Mouse (Mus musculus) heart, adult 18-20 months (tissue): ENCODE results near the gene Cir1. TPM values are rescaled to one million over a fixed set of nuclear protein-coding genes. Genes with fewer than 3 reads are reported as not detected.

Source experiments
- DNase-seq, 2 experiments: peaks; one replicate each; pipeline ENCODE4 v3.0.0; 2021 to 2022; ENCODE audit warnings: mixed read lengths in 1 of 2
- total RNA-seq, 2 experiments: library from RNA; stranded (reverse); gene quantifications; 2 replicates each; pipeline ENCODE4 v1.2.3; 2021

Gene Cir1
- total RNA-seq, 2 experiments from 2014 or later, result 11.1 to 13.9 TPM

GRCm38 (mm10) chr2:73301979-73302378 is 10.5 kb downstream of the Cir1 start:
- DNase-seq, result no peak

GRCm38 (mm10) chr2:73298841-73299240 is 13.7 kb downstream of the Cir1 start:
- no peak for DNase-seq

GRCm38 (mm10) chr2:73298154-73298553 is 14.3 kb downstream of the Cir1 start:
- DNase-seq, result no peak

- no peak for DNase-seq
Observed at GRCm38 (mm10) chr2:73295023-73295422, 17.5 kb downstream of the Cir1 start.

GRCm38 (mm10) chr2:73291130-73291529 is 21.4 kb downstream of the Cir1 start:
- no peak for DNase-seq

GRCm38 (mm10) chr2:73285630-73286029 is 26.9 kb downstream of the Cir1 start:
- no peak for DNase-seq

GRCm38 (mm10) chr2:73281707-73282106 is 30.8 kb downstream of the Cir1 start:
- no peak for DNase-seq

- peak in 1 of 2 experiments; percentile 23 for DNase-seq
Observed at GRCm38 (mm10) chr2:73281048-73281661, 31.3 kb downstream of the Cir1 start.

GRCm38 (mm10) chr2:73280356-73281047 is 32.0 kb downstream of the Cir1 start:
- DNase-seq, result peak in 1 of 2 experiments; percentile 29

GRCm38 (mm10) chr2:73279271-73280038 is 33.0 kb downstream of the Cir1 start:
- DNase-seq, result peak in 1 of 2 experiments; percentile 28

- DNase-seq, result no peak
Observed at GRCm38 (mm10) chr2:73278869-73279268, 33.6 kb downstream of the Cir1 start.

- DNase-seq, result peak; percentile 84 to 92
Observed at GRCm38 (mm10) chr2:73278131-73278854, 34.2 kb downstream of the Cir1 start.

GRCm38 (mm10) chr2:73277709-73278075 is 34.8 kb downstream of the Cir1 start:
- DNase-seq, result peak in 1 of 2 experiments; percentile 52

GRCm38 (mm10) chr2:73277021-73277708 is 35.3 kb downstream of the Cir1 start:
- DNase-seq, result peak in 1 of 2 experiments; percentile 56

- DNase-seq, result peak in 1 of 2 experiments; percentile 59
Observed at GRCm38 (mm10) chr2:73276141-73276571, 36.3 kb downstream of the Cir1 start.

GRCm38 (mm10) chr2:73275261-73276040 is 37.0 kb downstream of the Cir1 start:
- no peak for DNase-seq

GRCm38 (mm10) chr2:73274119-73274920 is 38.2 kb downstream of the Cir1 start:
- DNase-seq, result peak; percentile 31 to 71

- peak in 1 of 2 experiments; percentile 47 for DNase-seq
Observed at GRCm38 (mm10) chr2:73273249-73274118, 39.0 kb downstream of the Cir1 start.
